Mouse (Mus musculus): ENCODE data around the gene Gtf2h2. TPM values are rescaled to one million over a fixed set of nuclear protein-coding genes. Genes with fewer than 3 reads are reported as not detected.
"Not testable (repeated sequence)": the region's sequence is repeated elsewhere in the genome, so short reads cannot be mapped to it uniquely, and the experiment has no call there.

Gene Gtf2h2
- polyA plus RNA-seq, 1 experiment, result 39.2 TPM

- 59% methylated on average over 5 of the region's 5 CpGs for WGBS
- Histone ChIP-seq H3K4me1 (ENCODE audit: control insufficient read depth, insufficient read depth, low read length) (peaks cover 2% of the 10 kb centered on the region; the same call in 1 of the 2 replicates), H3K27ac (ENCODE audit: insufficient read depth, low read depth, low read length) (peak overlapping the region; percentile 62), H3K4me3 (ENCODE audit: insufficient read depth, low read depth, low read length) (peak overlapping the region; percentile 34; the same call in 1 of the 2 replicates), H3K36me3 (ENCODE audit: control insufficient read depth, insufficient read depth, low read length) (no peaks in the 10 kb centered on the region; the same call in none of the 2 replicates), H3K27me3 (replicated peaks; ENCODE audit: control insufficient read depth, insufficient read depth, low read length) (no peaks in the 10 kb centered on the region)
- no peak for DNase-seq
- no peak for TF ChIP-seq POLR2A (IDR thresholded peaks at IDR 0.05; ENCODE audit: low read depth, low read length)
Measured at GRCm38 (mm10) chr13:100490424-100490823, 2.0 kb downstream of the Gtf2h2 start.

GRCm38 (mm10) chr13:100483610-100484009, 8.8 kb downstream of the Gtf2h2 start:
- no peaks in the 10 kb centered on the region; the same call in 1 of the 2 replicates for H3K4me1 ChIP-seq (ENCODE audit: control insufficient read depth, insufficient read depth, low read length)
- H3K36me3 ChIP-seq (ENCODE audit: control insufficient read depth, insufficient read depth, low read length), result peaks cover 4% of the 10 kb centered on the region; the same call in 1 of the 2 replicates
- H3K27ac ChIP-seq (ENCODE audit: insufficient read depth, low read depth, low read length), result no peak overlapping the region
- no peaks in the 10 kb centered on the region for H3K27me3 ChIP-seq (replicated peaks; ENCODE audit: control insufficient read depth, insufficient read depth, low read length)
- 62% methylated on average over 7 of the region's 7 CpGs for WGBS
- no peak overlapping the region for H3K4me3 ChIP-seq (ENCODE audit: insufficient read depth, low read depth, low read length)
- TF ChIP-seq POLR2A (IDR thresholded peaks at IDR 0.05; ENCODE audit: low read depth, low read length), result no peak
- TF ChIP-seq CTCF (conservative IDR thresholded peaks at IDR 0.05; ENCODE audit: insufficient read depth, insufficient read length, low read depth, low read length), result no peak
- no peak for DNase-seq

- peaks cover 5% of the 10 kb centered on the region for H3K36me3 ChIP-seq (ENCODE audit: control insufficient read depth, insufficient read depth, low read length)
- H3K4me3 ChIP-seq (ENCODE audit: insufficient read depth, low read depth, low read length), result no peak overlapping the region
- no peak for DNase-seq
- no peak overlapping the region for H3K27ac ChIP-seq (ENCODE audit: insufficient read depth, low read depth, low read length)
- no peaks in the 10 kb centered on the region for H3K27me3 ChIP-seq (replicated peaks; ENCODE audit: control insufficient read depth, insufficient read depth, low read length)
- no peak for TF ChIP-seq POLR2A (IDR thresholded peaks at IDR 0.05; ENCODE audit: low read depth, low read length)
- no peak for TF ChIP-seq CTCF (conservative IDR thresholded peaks at IDR 0.05; ENCODE audit: insufficient read depth, insufficient read length, low read depth, low read length)
- no peaks in the 10 kb centered on the region for H3K4me1 ChIP-seq (ENCODE audit: control insufficient read depth, insufficient read depth, low read length)
- 79% methylated on average over 2 of the region's 2 CpGs for WGBS
Measured at GRCm38 (mm10) chr13:100463527-100464222, 28.7 kb downstream of the Gtf2h2 start.

GRCm38 (mm10) chr13:100461336-100461735, 31.0 kb downstream of the Gtf2h2 start:
- TF ChIP-seq CTCF (conservative IDR thresholded peaks at IDR 0.05; ENCODE audit: insufficient read depth, insufficient read length, low read depth, low read length) (no peak), POLR2A (IDR thresholded peaks at IDR 0.05; ENCODE audit: low read depth, low read length) (no peak)
- WGBS, result 50% methylated on average over 3 of the region's 3 CpGs
- peaks cover 1% of the 10 kb centered on the region; the same call in 1 of the 2 replicates for H3K36me3 ChIP-seq (ENCODE audit: control insufficient read depth, insufficient read depth, low read length)
- peak; percentile 8 for DNase-seq
- no peak overlapping the region for H3K27ac ChIP-seq (ENCODE audit: insufficient read depth, low read depth, low read length)
- H3K4me1 ChIP-seq (ENCODE audit: control insufficient read depth, insufficient read depth, low read length), result no peaks in the 10 kb centered on the region
- no peaks in the 10 kb centered on the region for H3K27me3 ChIP-seq (replicated peaks; ENCODE audit: control insufficient read depth, insufficient read depth, low read length)
- no peak overlapping the region for H3K4me3 ChIP-seq (ENCODE audit: insufficient read depth, low read depth, low read length)

GRCm38 (mm10) chr13:100452415-100453127, 39.8 kb downstream of the Gtf2h2 start, which contains the start of gene Naip1:
TSS of gene Naip1 (minus strand) at chr13:100452869.
- not testable (repeated sequence) for H3K27me3 ChIP-seq (replicated peaks; ENCODE audit: control insufficient read depth, insufficient read depth, low read length); H3K36me3 ChIP-seq (ENCODE audit: control insufficient read depth, insufficient read depth, low read length); H3K27ac ChIP-seq (ENCODE audit: insufficient read depth, low read depth, low read length); H3K4me1 ChIP-seq (ENCODE audit: control insufficient read depth, insufficient read depth, low read length); DNase-seq; H3K4me3 ChIP-seq (ENCODE audit: insufficient read depth, low read depth, low read length)
- 70% methylated on average over 8 of the region's 8 CpGs for WGBS

- Histone ChIP-seq H3K4me1 (ENCODE audit: control insufficient read depth, insufficient read depth, low read length) (no peaks in the 10 kb centered on the region), H3K27me3 (replicated peaks; ENCODE audit: control insufficient read depth, insufficient read depth, low read length) (no peaks in the 10 kb centered on the region), H3K27ac (ENCODE audit: insufficient read depth, low read depth, low read length) (no peak overlapping the region), H3K4me3 (ENCODE audit: insufficient read depth, low read depth, low read length) (no peak overlapping the region), H3K36me3 (ENCODE audit: control insufficient read depth, insufficient read depth, low read length) (no peaks in the 10 kb centered on the region)
- no peak for TF ChIP-seq CTCF (conservative IDR thresholded peaks at IDR 0.05; ENCODE audit: insufficient read depth, insufficient read length, low read depth, low read length)
- TF ChIP-seq POLR2A (IDR thresholded peaks at IDR 0.05; ENCODE audit: low read depth, low read length), result no peak
- 47% methylated on average over 1 of the region's 1 CpGs for WGBS
- DNase-seq, result no peak
Measured at GRCm38 (mm10) chr13:100449495-100449894, 42.9 kb downstream of the Gtf2h2 start.

GRCm38 (mm10) chr13:100440116-100440515, 52.3 kb downstream of the Gtf2h2 start:
- Histone ChIP-seq H3K36me3 (ENCODE audit: control insufficient read depth, insufficient read depth, low read length) (no peaks in the 10 kb centered on the region), H3K4me1 (ENCODE audit: control insufficient read depth, insufficient read depth, low read length) (no peaks in the 10 kb centered on the region), H3K27ac (ENCODE audit: insufficient read depth, low read depth, low read length) (no peak overlapping the region), H3K27me3 (replicated peaks; ENCODE audit: control insufficient read depth, insufficient read depth, low read length) (no peaks in the 10 kb centered on the region), H3K4me3 (ENCODE audit: insufficient read depth, low read depth, low read length) (no peak overlapping the region)
- WGBS, result 54% methylated on average over 3 of the region's 3 CpGs
- no peak for DNase-seq
- TF ChIP-seq CTCF (conservative IDR thresholded peaks at IDR 0.05; ENCODE audit: insufficient read depth, insufficient read length, low read depth, low read length) (no peak), POLR2A (IDR thresholded peaks at IDR 0.05; ENCODE audit: low read depth, low read length) (no peak)

Measured in kidney, adult 2 months (tissue).